Mouse (Mus musculus) large intestine, adult 2 months (tissue): ENCODE results near the gene Cdyl2. TPM values are rescaled to one million over a fixed set of nuclear protein-coding genes. Genes with fewer than 3 reads are reported as not detected.

Source experiments
- DNase-seq: peaks from one replicate; pipeline ENCODE4 v3.0.0-alpha.2; 2012; ENCODE audit warnings: low read depth, low spot score
- WGBS: fragments of 180-500 bp; shearing (Covaris S2); methylation state at CpG from one replicate; pipeline ENCODE4 v1.1.7; 2018; 5-methylcytosine and 5-hydroxymethylcytosine counted together
- polyA plus RNA-seq: library from polyadenylated mRNA; depleted of rRNA; stranded (reverse); fragments of >200 nt; gene quantifications from 2 replicates; pipeline ENCODE4 v1.2.3, GENCODE M21; 2012

The Cdyl2 gene
- polyA plus RNA-seq, 1 experiment: 0.72 TPM

GRCm38 (mm10) chr8:116673966-116674805, 58.6 kb downstream of the Cdyl2 start:
- 51% methylated on average over 10 of the region's 10 CpGs for WGBS
- no peak for DNase-seq

GRCm38 (mm10) chr8:116673493-116673892, 59.3 kb downstream of the Cdyl2 start:
- DNase-seq: no peak
- 78% methylated on average over 8 of the region's 8 CpGs for WGBS

DNA sequence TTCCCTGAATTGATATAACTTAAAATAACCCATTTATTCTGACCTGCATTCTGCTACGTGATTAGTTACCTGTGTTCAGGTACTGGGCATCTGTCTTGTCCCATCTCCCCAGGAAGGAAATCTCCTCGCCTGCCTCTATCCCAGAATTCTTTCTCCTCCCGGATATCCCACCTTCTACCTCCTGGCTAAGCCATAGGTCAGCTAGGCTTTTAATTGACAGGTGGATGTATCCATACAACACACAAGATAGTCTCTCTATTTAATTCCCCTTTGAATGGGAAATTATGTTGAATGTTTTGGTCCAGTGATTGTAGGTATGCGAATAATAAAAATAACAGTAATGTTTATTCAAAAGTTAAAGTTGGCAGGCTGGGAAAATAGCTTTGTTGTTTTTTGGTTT, 59.7 kb downstream of the Cdyl2 start:
- DNase-seq: no peak

DNA sequence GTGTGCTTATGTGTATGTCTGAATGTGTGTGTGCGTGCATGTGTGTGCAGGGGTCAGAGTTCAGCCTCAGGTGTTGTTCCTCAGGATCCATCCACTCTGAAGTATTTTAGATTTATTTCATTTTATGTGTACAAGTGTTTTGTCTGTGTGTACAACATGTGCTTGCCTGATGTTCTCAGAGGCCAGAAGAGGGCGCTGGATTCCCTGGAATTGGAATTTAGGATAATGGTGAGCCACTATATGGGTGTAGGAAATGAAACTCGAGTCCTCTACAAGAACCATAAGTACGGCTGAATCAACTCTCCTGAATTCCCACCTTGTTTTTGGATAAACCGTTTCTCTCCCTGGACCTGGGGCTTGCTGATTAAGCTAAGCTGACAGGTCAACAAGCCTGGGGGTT, 61.2 kb downstream of the Cdyl2 start:
- DNase-seq: no peak
- 58% methylated on average over 5 of the region's 5 CpGs for WGBS

More for the DNA sequence above, 59.7 kb downstream of the Cdyl2 start:
- 88% methylated on average over 4 of the region's 4 CpGs for WGBS

DNA sequence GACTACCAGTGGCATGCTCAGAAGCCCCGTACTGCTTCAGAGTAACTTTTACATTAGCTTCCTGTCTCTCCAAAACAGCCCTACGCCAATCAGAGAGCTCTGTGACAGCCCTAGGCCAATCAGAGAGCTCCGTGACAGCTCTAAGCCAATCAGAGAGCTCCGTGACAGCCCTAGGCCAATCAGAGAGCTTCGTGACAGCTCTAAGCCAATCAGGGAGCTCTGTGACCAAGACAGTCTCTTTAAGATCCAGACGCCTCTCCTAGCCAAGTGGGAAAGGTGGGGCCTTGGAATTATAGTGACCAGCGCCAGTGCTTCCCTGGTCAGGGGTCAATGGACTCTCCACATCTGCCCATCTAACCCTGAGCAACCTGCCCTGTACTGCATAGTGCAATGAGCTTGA, 62.2 kb downstream of the Cdyl2 start:
- 84% methylated on average over 7 of the region's 7 CpGs for WGBS
- no peak for DNase-seq

DNA sequence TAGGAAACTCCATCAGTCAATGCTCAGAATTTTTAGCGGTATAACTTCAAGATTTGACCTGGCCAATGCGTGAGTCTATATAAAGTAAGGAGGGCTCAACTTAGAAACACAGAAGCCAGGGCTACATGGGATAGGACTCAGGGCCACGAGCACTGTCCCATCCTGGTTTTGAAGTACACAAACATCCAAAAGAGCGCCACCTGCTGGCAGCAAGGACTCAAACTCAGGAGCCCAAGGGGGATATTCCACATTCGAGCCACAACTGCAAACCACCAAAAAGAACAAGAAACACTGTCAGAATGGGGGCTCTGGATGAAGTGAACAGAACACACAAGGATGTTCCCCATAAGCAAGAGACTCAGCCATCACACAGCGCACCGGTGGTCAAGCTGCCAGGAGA, 63.8 kb downstream of the Cdyl2 start:
- 94% methylated on average over 7 of the region's 7 CpGs for WGBS
- no peak for DNase-seq

DNA sequence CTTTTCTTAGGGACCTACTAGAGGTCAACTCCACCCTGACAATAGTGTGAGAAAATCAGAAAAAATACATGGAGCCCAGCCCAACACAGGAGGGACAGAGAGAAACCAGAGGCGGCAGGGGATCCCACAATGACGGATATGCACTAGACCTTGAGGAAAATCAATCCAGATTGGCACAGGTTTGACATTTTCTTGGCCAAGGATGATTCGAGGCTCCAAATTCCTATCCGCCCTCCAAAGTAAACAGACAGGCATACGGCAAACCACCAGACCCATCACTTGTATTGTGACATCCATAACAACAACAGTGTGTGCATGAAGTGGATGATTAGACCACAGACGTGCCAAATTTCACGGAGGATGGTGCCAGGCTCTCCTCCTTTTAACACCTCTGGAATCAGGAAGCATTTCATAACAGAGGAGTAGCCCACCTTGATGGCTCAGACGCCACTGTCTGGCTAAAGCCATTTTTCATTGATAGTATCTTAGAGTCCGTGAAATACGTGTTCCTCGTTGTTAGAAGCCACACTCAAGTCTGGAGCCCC, 65.9 kb downstream of the Cdyl2 start:
- DNase-seq: no peak
- 77% methylated on average over 11 of the region's 11 CpGs for whole genome bisulfite sequencing

DNA sequence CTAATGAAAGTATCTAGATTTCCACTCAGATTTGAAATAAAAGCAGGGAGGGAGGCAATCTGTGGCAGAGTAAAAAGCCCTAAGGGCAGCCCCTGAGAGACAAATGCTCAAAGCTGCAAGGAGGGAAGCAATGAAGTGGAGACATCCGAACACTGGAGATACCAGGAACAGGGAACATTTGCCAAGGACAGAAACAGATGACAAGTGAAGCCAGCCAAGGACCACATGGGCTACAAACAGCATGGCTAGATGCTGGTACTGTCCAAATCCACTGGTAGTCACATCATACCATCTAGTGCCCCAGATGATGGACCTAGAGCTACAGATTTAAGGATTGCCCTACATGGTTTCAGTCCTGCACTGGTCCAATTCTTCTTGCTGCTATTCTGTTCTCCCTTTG, 71.3 kb downstream of the Cdyl2 start:
- 81% methylated on average over 1 of the region's 1 CpGs for WGBS

GRCm38 (mm10) chr8:116656811-116657210, 76.0 kb downstream of the Cdyl2 start:
- no peak for DNase-seq
- WGBS: 89% methylated on average over 3 of the region's 3 CpGs

More for the DNA sequence above, 71.3 kb downstream of the Cdyl2 start:
- no peak for DNase-seq

- DNase-seq: no peak
- 77% methylated on average over 3 of the region's 3 CpGs for WGBS
Observed at GRCm38 (mm10) chr8:116654881-116655280, 77.9 kb downstream of the Cdyl2 start.

GRCm38 (mm10) chr8:116652949-116653348, 79.8 kb downstream of the Cdyl2 start:
- 51% methylated on average over 4 of the region's 4 CpGs for WGBS
- no peak for DNase-seq

- no peak for DNase-seq
- WGBS: 78% methylated on average over 16 of the region's 16 CpGs
Observed at GRCm38 (mm10) chr8:116649975-116650725, 82.6 kb downstream of the Cdyl2 start.

GRCm38 (mm10) chr8:116645376-116645775, 87.4 kb downstream of the Cdyl2 start:
- DNase-seq: no peak
- WGBS: 63% methylated on average over 4 of the region's 4 CpGs

GRCm38 (mm10) chr8:116640925-116641324, 91.9 kb downstream of the Cdyl2 start:
- no peak for DNase-seq

GRCm38 (mm10) chr8:116637998-116638397, 94.8 kb downstream of the Cdyl2 start:
- no peak for DNase-seq
- 71% methylated on average over 4 of the region's 4 CpGs for WGBS

More at GRCm38 (mm10) chr8:116640925-116641324, 91.9 kb downstream of the Cdyl2 start:
- 76% methylated on average over 10 of the region's 10 CpGs for WGBS

DNA sequence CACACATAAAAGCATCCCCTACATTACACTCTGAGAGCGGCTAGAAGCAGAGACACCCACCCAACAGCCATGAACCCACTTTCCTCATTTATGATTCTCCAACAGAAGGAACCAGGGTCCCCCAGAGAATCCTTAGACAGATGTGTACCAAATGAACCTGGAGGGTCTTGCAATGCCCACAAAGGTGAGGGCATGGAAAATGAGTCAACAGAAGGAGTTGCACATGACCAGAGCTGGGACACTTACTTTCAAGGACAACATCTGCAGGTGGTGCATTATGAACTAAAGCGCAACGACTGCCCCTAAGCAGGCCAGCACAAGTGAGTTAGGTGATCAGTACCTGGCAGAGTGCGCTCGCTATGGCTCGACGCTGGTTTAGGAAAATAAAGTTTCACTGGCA, 95.6 kb downstream of the Cdyl2 start:
- WGBS: 87% methylated on average over 7 of the region's 7 CpGs
- DNase-seq: no peak

GRCm38 (mm10) chr8:116636396-116636795, 96.4 kb downstream of the Cdyl2 start:
- WGBS: 84% methylated on average over 10 of the region's 10 CpGs
- DNase-seq: no peak

GRCm38 (mm10) chr8:116635972-116636371, 96.8 kb downstream of the Cdyl2 start:
- 71% methylated on average over 8 of the region's 8 CpGs for WGBS
- DNase-seq: no peak

DNA sequence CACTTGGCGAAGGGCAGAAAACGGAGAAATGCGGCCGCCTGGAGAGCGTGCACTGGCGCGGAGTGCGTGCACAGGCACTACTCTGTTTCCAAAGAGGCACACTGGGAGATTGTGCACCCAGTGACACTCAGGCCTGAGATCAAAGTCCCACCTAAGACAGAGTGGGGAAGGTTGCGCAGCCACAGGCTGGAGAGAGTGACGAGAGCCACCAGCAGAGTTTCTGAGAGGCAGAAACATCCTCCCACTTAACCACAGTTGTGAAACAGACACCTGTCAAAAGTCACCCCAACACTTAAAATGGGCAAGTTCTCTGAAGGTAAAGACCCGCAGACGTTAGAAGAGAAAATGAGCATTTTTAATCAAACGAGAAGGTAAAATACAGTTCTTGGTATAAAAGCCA, 97.5 kb downstream of the Cdyl2 start:
- no peak for DNase-seq
- 88% methylated on average over 13 of the region's 13 CpGs for WGBS

DNA sequence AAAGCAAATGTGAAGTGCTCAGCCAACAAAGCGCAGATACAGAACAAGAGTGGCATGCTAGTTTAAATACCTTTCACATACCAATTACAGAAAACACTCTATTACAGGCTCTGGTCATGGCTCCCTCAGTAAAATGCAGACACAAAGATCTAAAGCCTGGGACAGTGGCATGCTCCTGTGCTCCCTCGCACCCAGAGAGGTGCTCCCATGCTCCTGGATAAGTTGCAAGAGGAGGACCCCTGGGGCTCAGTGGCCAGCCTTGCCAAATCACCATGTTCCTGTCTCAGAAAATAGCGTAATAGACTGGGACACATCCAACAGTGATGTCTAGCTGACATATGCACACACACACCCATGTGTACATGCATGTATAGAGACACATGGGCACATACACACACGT, 98.4 kb downstream of the Cdyl2 start:
- no peak for DNase-seq
- 91% methylated on average over 4 of the region's 4 CpGs for WGBS
